Mouse (Mus musculus): Measurements from ENCODE around the gene Vamp5. TPM values are rescaled to one million over a fixed set of nuclear protein-coding genes. Genes with fewer than 3 reads are reported as not detected.

Vamp5 gene
- polyA plus RNA-seq, 1 experiment from 2014 or later = 15.4 TPM

GRCm38 (mm10) chr6:72373184-72373583 is 7.1 kb downstream of the Vamp5 start:
- ATAC-seq (ENCODE audit: low FRiP score) (no peak), DNase-seq (ENCODE audit: low spot score, missing footprints) (no peak)
- no peak overlapping the region for H3K27ac ChIP-seq (ENCODE audit: low read depth, low read length)
- H3K9ac ChIP-seq (ENCODE audit: low read length) = no peak overlapping the region
- H3K9me3 ChIP-seq (ENCODE audit: control insufficient read depth, low read length) = no peaks in the 10 kb centered on the region
- no peaks in the 10 kb centered on the region for H3K27me3 ChIP-seq (ENCODE audit: control insufficient read depth, insufficient read depth, low read length)
- no peak overlapping the region for H3K4me2 ChIP-seq
- H3K36me3 ChIP-seq (ENCODE audit: control insufficient read depth, insufficient read depth, low read length) = no peaks in the 10 kb centered on the region
- no peak overlapping the region for H3K4me3 ChIP-seq (ENCODE audit: low read depth, low read length)
- 87% methylated on average over 4 of the region's 4 CpGs for WGBS
- H3K4me1 ChIP-seq (ENCODE audit: control insufficient read depth, insufficient read depth, low read length) = no peaks in the 10 kb centered on the region

GRCm38 (mm10) chr6:72371571-72371970 is 8.7 kb downstream of the Vamp5 start:
- Histone ChIP-seq H3K36me3 (ENCODE audit: control insufficient read depth, insufficient read depth, low read length) (no peaks in the 10 kb centered on the region), H3K9me3 (ENCODE audit: control insufficient read depth, low read length) (no peaks in the 10 kb centered on the region), H3K27ac (ENCODE audit: low read depth, low read length) (no peak overlapping the region), H3K9ac (ENCODE audit: low read length) (no peak overlapping the region), H3K27me3 (ENCODE audit: control insufficient read depth, insufficient read depth, low read length) (no peaks in the 10 kb centered on the region), H3K4me2 (no peak overlapping the region), H3K4me1 (ENCODE audit: control insufficient read depth, insufficient read depth, low read length) (no peaks in the 10 kb centered on the region), H3K4me3 (ENCODE audit: low read depth, low read length) (no peak overlapping the region)
- no peak for DNase-seq (ENCODE audit: low spot score, missing footprints)
- WGBS = 35% methylated on average over 1 of the region's 1 CpGs
- ATAC-seq (ENCODE audit: low FRiP score) = no peak

DNA sequence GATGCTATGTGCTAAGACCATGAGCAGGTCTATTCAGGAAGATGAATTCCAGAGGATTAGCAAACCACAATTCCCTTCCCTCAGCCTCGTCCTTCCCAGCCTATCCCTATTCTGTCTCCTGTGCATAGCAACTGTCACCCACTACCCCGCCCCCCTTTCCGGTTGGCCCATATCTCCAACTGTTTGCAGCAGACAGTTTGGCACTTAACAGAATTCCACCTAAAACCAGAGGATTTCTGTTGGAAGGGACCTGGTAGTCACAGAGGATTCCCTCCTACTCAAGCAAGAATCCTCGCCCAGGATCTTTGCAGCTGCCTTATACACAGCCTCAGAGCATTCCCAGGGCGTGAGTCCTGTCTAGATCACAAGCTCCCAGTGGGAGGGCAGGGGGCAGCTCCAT is 9.1 kb downstream of the Vamp5 start:
- 39% methylated on average over 5 of the region's 5 CpGs for WGBS
- DNase-seq (ENCODE audit: low spot score, missing footprints) (no peak), ATAC-seq (ENCODE audit: low FRiP score) (no peak)
- H3K9me3 ChIP-seq (ENCODE audit: control insufficient read depth, low read length) = no peaks in the 10 kb centered on the region
- H3K36me3 ChIP-seq (ENCODE audit: control insufficient read depth, insufficient read depth, low read length) = no peaks in the 10 kb centered on the region
- no peak overlapping the region for H3K4me2 ChIP-seq
- H3K9ac ChIP-seq (ENCODE audit: low read length) = no peak overlapping the region
- H3K27me3 ChIP-seq (ENCODE audit: control insufficient read depth, insufficient read depth, low read length) = no peaks in the 10 kb centered on the region
- no peaks in the 10 kb centered on the region for H3K4me1 ChIP-seq (ENCODE audit: control insufficient read depth, insufficient read depth, low read length)
- H3K4me3 ChIP-seq (ENCODE audit: low read depth, low read length) = no peak overlapping the region
- H3K27ac ChIP-seq (ENCODE audit: low read depth, low read length) = no peak overlapping the region

DNA sequence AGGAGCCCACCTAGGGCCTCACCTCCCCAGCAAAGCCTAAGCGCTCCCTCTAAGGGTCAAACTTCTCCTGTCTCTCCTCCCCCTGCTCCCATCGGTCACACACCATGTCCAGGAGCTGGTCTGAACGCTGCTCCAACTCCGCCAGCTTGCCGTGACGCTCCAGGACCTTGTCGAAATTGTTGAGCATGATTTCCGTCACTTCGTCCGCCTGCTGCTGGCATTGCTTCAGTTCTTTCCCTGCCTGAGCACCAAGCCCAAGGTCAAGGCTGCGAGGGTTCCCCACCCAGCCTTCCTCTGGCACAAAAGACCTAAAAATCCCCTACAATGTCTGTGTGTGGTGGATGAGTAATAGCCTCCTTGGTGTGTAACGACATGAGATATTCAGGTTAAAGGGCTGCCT is 10.2 kb downstream of the Vamp5 start:
- Histone ChIP-seq H3K9ac (ENCODE audit: low read length) (no peak overlapping the region), H3K4me2 (no peak overlapping the region), H3K4me3 (ENCODE audit: low read depth, low read length) (no peak overlapping the region), H3K4me1 (ENCODE audit: control insufficient read depth, insufficient read depth, low read length) (no peaks in the 10 kb centered on the region), H3K27me3 (ENCODE audit: control insufficient read depth, insufficient read depth, low read length) (no peaks in the 10 kb centered on the region), H3K9me3 (ENCODE audit: control insufficient read depth, low read length) (no peaks in the 10 kb centered on the region), H3K27ac (ENCODE audit: low read depth, low read length) (no peak overlapping the region), H3K36me3 (ENCODE audit: control insufficient read depth, insufficient read depth, low read length) (no peaks in the 10 kb centered on the region)
- WGBS = 83% methylated on average over 12 of the region's 12 CpGs
- ATAC-seq (ENCODE audit: low FRiP score) (no peak), DNase-seq (ENCODE audit: low spot score, missing footprints) (no peak)

- ATAC-seq (ENCODE audit: low FRiP score) = no peak
- H3K4me3 ChIP-seq (ENCODE audit: low read depth, low read length) = no peak overlapping the region
- no peaks in the 10 kb centered on the region for H3K27me3 ChIP-seq (ENCODE audit: control insufficient read depth, insufficient read depth, low read length)
- H3K4me1 ChIP-seq (ENCODE audit: control insufficient read depth, insufficient read depth, low read length) = no peaks in the 10 kb centered on the region
- no peaks in the 10 kb centered on the region for H3K36me3 ChIP-seq (ENCODE audit: control insufficient read depth, insufficient read depth, low read length)
- H3K27ac ChIP-seq (ENCODE audit: low read depth, low read length) = no peak overlapping the region
- no peak overlapping the region for H3K4me2 ChIP-seq
- no peak overlapping the region for H3K9ac ChIP-seq (ENCODE audit: low read length)
- 78% methylated on average over 4 of the region's 4 CpGs for WGBS
- DNase-seq (ENCODE audit: low spot score, missing footprints) = no peak
- H3K9me3 ChIP-seq (ENCODE audit: control insufficient read depth, low read length) = no peaks in the 10 kb centered on the region
These were observed 10.7 kb downstream of the Vamp5 start for GRCm38 (mm10) chr6:72369557-72369956.

GRCm38 (mm10) chr6:72367460-72367974 is 12.8 kb downstream of the Vamp5 start:
- Histone ChIP-seq H3K9me3 (ENCODE audit: control insufficient read depth, low read length) (no peaks in the 10 kb centered on the region), H3K4me3 (ENCODE audit: low read depth, low read length) (no peak overlapping the region), H3K9ac (ENCODE audit: low read length) (no peak overlapping the region), H3K27ac (ENCODE audit: low read depth, low read length) (no peak overlapping the region), H3K36me3 (ENCODE audit: control insufficient read depth, insufficient read depth, low read length) (no peaks in the 10 kb centered on the region), H3K27me3 (ENCODE audit: control insufficient read depth, insufficient read depth, low read length) (no peaks in the 10 kb centered on the region), H3K4me2 (no peak overlapping the region), H3K4me1 (ENCODE audit: control insufficient read depth, insufficient read depth, low read length) (peaks cover 3% of the 10 kb centered on the region; the same call in 1 of the 2 replicates)
- DNase-seq (ENCODE audit: low spot score, missing footprints) = no peak
- 76% methylated on average over 4 of the region's 4 CpGs for WGBS
- ATAC-seq (ENCODE audit: low FRiP score) = no peak

DNA sequence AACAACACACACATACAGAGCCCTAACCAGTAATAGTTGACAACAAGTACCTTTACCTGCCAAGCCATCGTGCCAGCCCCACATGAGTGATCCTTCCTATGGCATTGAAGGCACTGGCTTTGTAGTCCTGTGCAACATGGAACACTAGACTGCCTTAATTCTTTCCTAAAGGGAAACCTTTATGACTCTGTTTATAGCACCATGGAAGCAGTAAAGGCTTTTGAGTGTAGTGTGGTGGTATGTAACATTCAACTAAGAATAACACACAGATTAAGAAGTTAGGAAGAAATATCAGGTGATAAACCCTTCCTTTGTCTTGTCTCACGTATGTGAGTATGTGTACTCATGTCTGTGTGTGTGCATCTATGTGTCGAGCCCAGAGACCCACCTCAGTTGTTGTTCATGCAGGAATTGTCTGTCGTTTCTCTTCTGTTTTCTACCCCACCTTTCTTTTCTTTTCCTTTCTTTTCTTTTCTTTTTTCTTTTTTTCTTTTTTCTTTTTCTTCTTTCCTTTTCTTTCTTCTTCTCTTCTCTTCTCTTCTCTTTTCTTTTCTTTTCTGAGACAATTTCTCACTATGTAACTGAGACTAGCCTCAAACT is 13.3 kb downstream of the Vamp5 start, which contains the start of gene Rnf181:
TSS of gene Rnf181 (minus strand) at position 113 of the 600 bp plus-strand sequence.
- ATAC-seq (ENCODE audit: low FRiP score) = no peak
- H3K4me3 ChIP-seq (ENCODE audit: low read depth, low read length) = no peak within 1 kb of the TSS
- no peak for DNase-seq (ENCODE audit: low spot score, missing footprints)
- no peaks in the 10 kb centered on the region for H3K27me3 ChIP-seq (ENCODE audit: control insufficient read depth, insufficient read depth, low read length)
- H3K9me3 ChIP-seq (ENCODE audit: control insufficient read depth, low read length) = no peaks in the 10 kb centered on the region
- H3K36me3 ChIP-seq (ENCODE audit: control insufficient read depth, insufficient read depth, low read length) = no peaks in the 10 kb centered on the region
- no peak within 1 kb of the TSS for H3K27ac ChIP-seq (ENCODE audit: low read depth, low read length)
- 80% methylated on average over 4 of the region's 4 CpGs for WGBS
- no peak within 1 kb of the TSS for H3K9ac ChIP-seq (ENCODE audit: low read length)
- H3K4me1 ChIP-seq (ENCODE audit: control insufficient read depth, insufficient read depth, low read length) = peaks cover 3% of the 10 kb centered on the region; the same call in 1 of the 2 replicates
- no peak within 1 kb of the TSS for H3K4me2 ChIP-seq

DNA sequence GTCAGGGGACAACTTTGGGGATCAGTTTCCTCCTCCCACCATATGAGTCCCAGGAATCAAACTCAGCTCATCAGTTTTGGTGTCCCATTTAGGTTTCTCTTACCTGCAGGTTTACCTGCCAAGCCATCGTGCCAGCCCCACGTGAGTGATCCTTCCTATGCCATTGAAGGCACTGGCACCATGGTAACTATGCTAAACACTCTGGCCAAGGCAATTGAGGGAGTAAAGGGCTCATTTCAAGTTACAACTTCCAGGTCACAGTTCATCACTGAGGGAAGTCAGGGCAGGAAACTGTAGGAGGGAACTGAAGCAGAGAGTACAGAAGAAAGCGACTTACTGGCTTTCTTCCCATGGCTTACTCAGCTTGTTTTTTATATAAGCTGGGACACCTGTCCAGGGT is 14.0 kb downstream of the Vamp5 start:
- ATAC-seq (ENCODE audit: low FRiP score) (no peak), DNase-seq (ENCODE audit: low spot score, missing footprints) (no peak)
- H3K9ac ChIP-seq (ENCODE audit: low read length) = no peak overlapping the region
- no peak overlapping the region for H3K27ac ChIP-seq (ENCODE audit: low read depth, low read length)
- peaks cover 6% of the 10 kb centered on the region for H3K4me1 ChIP-seq (ENCODE audit: control insufficient read depth, insufficient read depth, low read length)
- no peak overlapping the region for H3K4me3 ChIP-seq (ENCODE audit: low read depth, low read length)
- H3K36me3 ChIP-seq (ENCODE audit: control insufficient read depth, insufficient read depth, low read length) = no peaks in the 10 kb centered on the region
- H3K27me3 ChIP-seq (ENCODE audit: control insufficient read depth, insufficient read depth, low read length) = no peaks in the 10 kb centered on the region
- H3K4me2 ChIP-seq = no peak overlapping the region
- WGBS = 76% methylated on average over 3 of the region's 3 CpGs
- H3K9me3 ChIP-seq (ENCODE audit: control insufficient read depth, low read length) = no peaks in the 10 kb centered on the region

DNA sequence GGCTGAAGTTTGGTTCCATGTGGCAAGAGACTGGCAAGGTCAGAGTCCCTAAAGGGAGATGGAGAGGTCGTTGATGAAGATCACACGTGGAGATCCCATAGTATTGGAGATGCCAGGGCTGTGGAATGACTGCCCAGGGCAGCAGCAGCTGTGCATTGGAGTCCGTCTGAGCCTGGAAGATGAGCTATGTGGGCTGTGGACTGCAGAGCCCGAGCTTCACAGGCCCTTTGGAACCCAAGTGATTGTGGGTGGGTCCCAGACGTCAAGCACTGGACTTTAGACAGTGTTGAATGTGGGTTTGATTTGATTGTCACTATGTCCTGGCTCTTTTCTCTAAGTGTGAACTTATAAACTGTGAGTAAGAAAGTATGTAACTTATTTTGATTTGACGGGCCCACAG is 15.3 kb downstream of the Vamp5 start:
- H3K9ac ChIP-seq (ENCODE audit: low read length) = no peak overlapping the region
- WGBS = 73% methylated on average over 6 of the region's 6 CpGs
- H3K27ac ChIP-seq (ENCODE audit: low read depth, low read length) = no peak overlapping the region
- peaks cover 8% of the 10 kb centered on the region for H3K4me1 ChIP-seq (ENCODE audit: control insufficient read depth, insufficient read depth, low read length)
- H3K4me2 ChIP-seq = no peak overlapping the region
- no peak for DNase-seq (ENCODE audit: low spot score, missing footprints)
- no peaks in the 10 kb centered on the region for H3K9me3 ChIP-seq (ENCODE audit: control insufficient read depth, low read length)
- H3K36me3 ChIP-seq (ENCODE audit: control insufficient read depth, insufficient read depth, low read length) = no peaks in the 10 kb centered on the region
- H3K4me3 ChIP-seq (ENCODE audit: low read depth, low read length) = no peak overlapping the region
- no peaks in the 10 kb centered on the region for H3K27me3 ChIP-seq (ENCODE audit: control insufficient read depth, insufficient read depth, low read length)
- no peak for ATAC-seq (ENCODE audit: low FRiP score)
